Mouse (Mus musculus) embryonic fibroblast, embryonic 13.5 days (primary cell): ENCODE data around the gene Kcnab3. TPM values are rescaled to one million over a fixed set of nuclear protein-coding genes. Genes with fewer than 3 reads are reported as not detected.

Experiments
- H3K27ac ChIP-seq: 2 replicates; pipeline ENCODE4 v1.5.1; 2012; ENCODE audit warnings: low read length, control low read depth, inconsistent platforms; ENCODE audit not compliant: insufficient read depth
- H3K4me1 ChIP-seq: 2 replicates; pipeline ENCODE4 v1.6.1; 2011; ENCODE audit warnings: low read length; ENCODE audit not compliant: control insufficient read depth, insufficient read depth
- H3K4me3 ChIP-seq: 2 replicates; pipeline ENCODE4 v1.5.1; 2011; ENCODE audit warnings: mild to moderate bottlenecking, control low read depth, low read length; ENCODE audit not compliant: insufficient read depth
- CTCF ChIP-seq: IDR thresholded peaks from 2 replicates; pipeline ENCODE4 v1.5.1; 2011; ENCODE audit warnings: mild to moderate bottlenecking, control low read depth, low read length, moderate library complexity, borderline replicate concordance; ENCODE audit not compliant: insufficient read depth
- POLR2A ChIP-seq: IDR thresholded peaks from 2 replicates; pipeline ENCODE4 v1.6.1; 2011; ENCODE audit warnings: low read depth, mild to moderate bottlenecking, control low read depth, low read length, moderate library complexity
- polyA plus RNA-seq: library from polyadenylated mRNA; stranded (reverse); fragments of >200 nt; gene quantifications from 2 replicates; pipeline ENCODE4 v1.2.4, GENCODE M21; 2011; ENCODE audit warnings: low read depth; ENCODE audit not compliant: missing spikeins, insufficient read length

Kcnab3 gene
- polyA plus RNA-seq, 1 experiment: 2.1 TPM

DNA sequence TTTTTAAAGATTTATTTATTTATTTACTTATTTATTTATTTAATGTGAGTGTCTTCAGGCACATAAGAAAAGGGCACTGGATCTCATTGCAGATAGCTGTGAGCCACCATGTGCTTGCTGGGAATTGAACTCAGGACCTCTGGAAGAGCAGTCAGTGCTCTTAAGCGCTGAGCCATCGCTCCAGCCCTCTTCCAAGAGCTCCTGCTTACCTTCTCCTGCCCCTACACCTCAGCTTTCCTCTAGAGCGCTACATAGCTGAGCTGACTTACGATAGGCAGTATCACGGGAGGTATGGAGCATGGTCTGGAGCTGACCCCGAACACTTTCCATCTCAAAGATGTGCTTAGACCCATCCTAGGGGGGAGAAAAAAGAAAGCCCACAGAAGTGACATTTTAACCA is 4.5 kb upstream of the Kcnab3 start:
- TF ChIP-seq POLR2A (no peak), CTCF (no peak)
- H3K4me3 ChIP-seq: no peak overlapping the region

DNA sequence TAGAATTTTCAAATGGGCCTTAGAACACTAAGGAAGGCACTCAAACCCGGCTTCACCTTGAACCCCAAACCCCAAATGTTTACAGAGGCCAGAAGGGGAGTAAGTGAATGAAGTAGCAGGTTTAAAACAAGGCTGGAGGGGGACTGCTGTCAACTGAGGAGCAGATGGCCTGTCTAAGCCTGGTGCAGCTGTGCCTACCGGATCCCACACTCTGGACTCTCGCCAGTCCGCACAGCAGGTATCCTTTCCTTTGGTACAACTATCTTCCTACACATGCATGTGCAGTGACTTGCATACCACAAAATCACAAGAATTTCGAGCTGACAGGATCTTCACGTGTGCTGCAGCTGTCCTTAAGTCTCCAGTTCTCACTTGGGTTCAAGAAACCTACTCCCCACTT is 4.0 kb upstream of the Kcnab3 start:
- no peak overlapping the region for H3K27ac ChIP-seq
- no peak for TF ChIP-seq CTCF
- no peak for TF ChIP-seq POLR2A

More for the DNA sequence above, 4.5 kb upstream of the Kcnab3 start:
- peaks cover 11% of the 10 kb centered on the region; the same call in 1 of the 2 replicates for H3K4me1 ChIP-seq
- no peak overlapping the region for H3K27ac ChIP-seq

DNA sequence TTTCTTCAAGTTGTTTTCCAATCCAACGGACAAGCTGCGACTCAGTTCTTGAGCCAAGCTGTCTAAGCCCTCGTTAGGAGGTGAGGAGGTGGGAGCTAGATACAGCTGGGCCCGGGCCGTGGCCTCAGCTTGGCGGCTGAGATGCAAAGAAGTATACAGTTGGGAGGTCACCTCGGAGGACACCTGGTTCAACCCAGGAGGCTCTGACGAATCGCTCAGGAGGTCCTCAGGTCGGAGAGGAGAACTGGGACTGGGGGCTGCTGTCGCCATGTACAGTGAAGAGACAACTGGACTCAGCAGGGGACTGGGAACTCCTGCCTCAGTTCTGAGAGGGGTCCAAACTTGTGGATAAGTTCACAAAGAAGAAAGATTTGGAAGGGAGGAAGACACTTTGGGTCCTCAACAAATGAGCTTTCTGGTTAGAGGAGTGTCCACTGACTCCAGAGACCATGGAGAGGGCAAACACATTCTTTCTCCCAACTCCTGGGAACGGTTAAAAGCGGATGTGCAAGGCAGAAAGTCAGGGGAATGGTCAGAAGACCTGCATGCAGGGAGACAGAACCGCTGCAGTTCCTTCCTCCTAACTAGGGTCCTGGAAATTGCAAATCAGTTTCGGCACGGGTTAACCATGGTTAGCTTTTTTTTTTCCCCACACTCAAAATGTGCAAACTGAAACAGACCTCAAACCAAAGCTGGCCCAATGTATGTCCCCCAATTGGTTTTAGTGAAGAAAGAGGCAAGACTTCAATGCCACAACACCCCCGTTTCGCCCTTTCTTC is 3.2 kb upstream of the Kcnab3 start:
- peaks cover 11% of the 10 kb centered on the region; the same call in 1 of the 2 replicates for H3K4me1 ChIP-seq
- 0 out of 2 replicates have a peak, but pooled peaks have one; percentile 7 for TF ChIP-seq POLR2A
- no peak for TF ChIP-seq CTCF
- peak overlapping the region; percentile 76 for H3K4me3 ChIP-seq
- peak overlapping the region; percentile 32; the same call in 1 of the 2 replicates for H3K27ac ChIP-seq

More for the DNA sequence above, 4.0 kb upstream of the Kcnab3 start:
- H3K4me3 ChIP-seq: 0 out of 2 replicates have a peak overlapping the region, but pooled peaks have one; percentile 7
- H3K4me1 ChIP-seq: peaks cover 11% of the 10 kb centered on the region; the same call in 1 of the 2 replicates

DNA sequence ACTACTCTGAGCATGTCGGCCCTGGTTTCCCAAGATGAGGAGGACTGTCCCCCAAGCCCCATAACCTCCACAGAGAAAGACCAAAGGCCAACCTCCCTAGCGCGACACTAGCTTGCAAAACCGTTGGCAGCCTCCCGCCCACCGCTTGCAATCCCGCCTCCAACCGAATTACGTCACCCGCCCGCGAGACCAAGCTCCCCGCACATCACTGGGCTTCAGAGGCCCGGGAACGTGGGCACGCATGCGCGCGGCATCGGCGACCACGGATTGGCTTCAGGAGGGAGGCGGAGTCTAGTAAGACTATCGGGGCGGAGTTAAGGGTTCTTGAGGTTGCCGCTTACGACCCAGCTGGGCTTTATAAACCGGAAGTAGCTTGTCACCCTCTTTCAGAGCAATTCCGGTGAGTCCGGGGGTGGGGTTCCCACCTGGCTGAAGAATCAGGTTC is 2.4 kb upstream of the Kcnab3 start, which contains the start of the genes Cntrob and Trappc1:
Gene Cntrob (minus strand): TSS at position 109 of the 445 bp plus-strand sequence.
Gene Trappc1 (plus strand): TSS at position 314 of the 445 bp plus-strand sequence.
- TF ChIP-seq POLR2A (peak; percentile 94), CTCF (no peak)
- Histone ChIP-seq H3K4me1 (peaks cover 11% of the 10 kb centered on the region; the same call in 1 of the 2 replicates), H3K4me3 (peak within 1 kb of the TSS; percentile 82), H3K27ac (peak within 1 kb of the TSS; percentile 32)

GRCm38 (mm10) chr11:69324749-69325148 is 1.3 kb upstream of the Kcnab3 start:
- TF ChIP-seq POLR2A: no peak
- TF ChIP-seq CTCF: no peak
- Histone ChIP-seq H3K4me1 (peaks cover 11% of the 10 kb centered on the region; the same call in 1 of the 2 replicates), H3K4me3 (peak overlapping the region; percentile 82), H3K27ac (no peak overlapping the region; the same call in 1 of the 2 replicates)

DNA sequence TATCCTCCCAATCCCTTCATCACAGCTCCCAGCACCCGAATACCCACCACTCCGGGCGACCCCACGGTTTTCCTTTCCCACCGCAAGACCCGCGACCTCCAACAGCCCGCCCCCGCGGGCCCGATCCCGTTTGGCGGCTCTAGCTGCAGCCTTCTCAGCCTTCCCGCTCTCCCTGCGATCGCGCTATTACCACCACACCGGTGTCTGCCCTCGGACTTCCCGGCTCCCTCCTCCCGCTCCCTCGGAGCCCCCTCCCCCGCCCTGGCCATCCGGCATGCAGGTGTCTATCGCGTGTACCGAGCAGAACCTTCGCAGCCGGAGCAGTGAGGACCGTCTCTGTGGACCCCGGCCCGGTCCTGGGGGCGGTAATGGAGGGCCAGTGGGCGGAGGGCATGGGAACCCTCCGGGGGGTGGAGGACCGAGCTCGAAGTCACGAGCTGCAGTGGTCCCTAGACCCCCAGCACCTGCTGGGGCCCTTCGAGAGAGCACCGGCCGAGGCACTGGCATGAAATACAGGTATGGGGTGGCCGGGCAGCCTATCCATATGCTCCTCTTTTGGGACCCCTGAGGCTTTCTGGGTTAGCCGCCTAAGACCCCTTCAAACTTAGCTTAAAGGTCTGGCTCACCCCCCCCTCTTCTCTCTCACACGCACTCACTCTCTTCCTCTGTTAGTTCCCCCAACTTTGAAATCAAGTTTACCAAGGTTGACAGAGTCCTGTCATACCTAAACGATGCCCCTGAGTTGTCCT is 524 bp downstream of the Kcnab3 start:
- Histone ChIP-seq H3K4me1 (peaks cover 11% of the 10 kb centered on the region; the same call in 1 of the 2 replicates), H3K27ac (peak overlapping the region; percentile 30; the same call in 1 of the 2 replicates)

DNA sequence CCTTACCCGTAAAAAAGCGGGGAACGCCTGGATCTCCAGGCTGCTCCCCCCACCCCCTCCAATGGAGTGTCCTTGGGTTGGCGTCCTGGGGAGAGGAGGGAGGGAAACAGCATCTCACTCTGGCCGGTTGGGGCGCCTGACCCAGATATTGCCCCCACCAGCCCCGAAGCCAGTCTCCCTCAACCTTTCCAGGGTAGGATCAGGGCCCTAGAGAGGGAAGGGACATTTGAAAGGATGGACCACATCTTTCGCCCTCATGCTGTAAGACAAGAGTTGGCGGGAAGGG is 1.0 kb downstream of the Kcnab3 start:
- Histone ChIP-seq H3K27ac (no peak overlapping the region), H3K4me3 (no peak overlapping the region), H3K4me1 (peaks cover 11% of the 10 kb centered on the region; the same call in 1 of the 2 replicates)
- no peak for TF ChIP-seq POLR2A

More for the DNA sequence above, 524 bp downstream of the Kcnab3 start:
- TF ChIP-seq CTCF: no peak
- no peak for TF ChIP-seq POLR2A
- peak overlapping the region; percentile 32 for H3K4me3 ChIP-seq

- no peak overlapping the region for H3K27ac ChIP-seq
- H3K4me3 ChIP-seq: no peak overlapping the region
- H3K4me1 ChIP-seq: peaks cover 8% of the 10 kb centered on the region; the same call in 1 of the 2 replicates
- TF ChIP-seq CTCF (no peak), POLR2A (no peak)
Observed at GRCm38 (mm10) chr11:69327648-69328047, 1.6 kb downstream of the Kcnab3 start.

GRCm38 (mm10) chr11:69328517-69328916 is 2.5 kb downstream of the Kcnab3 start:
- H3K4me1 ChIP-seq: peaks cover 7% of the 10 kb centered on the region; the same call in 1 of the 2 replicates
- no peak for TF ChIP-seq CTCF
- no peak for TF ChIP-seq POLR2A
- H3K4me3 ChIP-seq: no peak overlapping the region
- no peak overlapping the region for H3K27ac ChIP-seq

- TF ChIP-seq POLR2A: 0 out of 2 replicates have a peak, but pooled peaks have one; percentile 10
- no peak for TF ChIP-seq CTCF
- Histone ChIP-seq H3K4me1 (peaks cover 10% of the 10 kb centered on the region), H3K27ac (no peak overlapping the region), H3K4me3 (no peak overlapping the region)
Observed at GRCm38 (mm10) chr11:69331152-69331551, 5.1 kb downstream of the Kcnab3 start.
